Mouse (Mus musculus): ENCODE results near the gene Spaca4. TPM values are rescaled to one million over a fixed set of nuclear protein-coding genes. Genes with fewer than 3 reads are reported as not detected.

Gene Spaca4
- polyA plus RNA-seq, 1 experiment from 2014 or later: not detected

DNA sequence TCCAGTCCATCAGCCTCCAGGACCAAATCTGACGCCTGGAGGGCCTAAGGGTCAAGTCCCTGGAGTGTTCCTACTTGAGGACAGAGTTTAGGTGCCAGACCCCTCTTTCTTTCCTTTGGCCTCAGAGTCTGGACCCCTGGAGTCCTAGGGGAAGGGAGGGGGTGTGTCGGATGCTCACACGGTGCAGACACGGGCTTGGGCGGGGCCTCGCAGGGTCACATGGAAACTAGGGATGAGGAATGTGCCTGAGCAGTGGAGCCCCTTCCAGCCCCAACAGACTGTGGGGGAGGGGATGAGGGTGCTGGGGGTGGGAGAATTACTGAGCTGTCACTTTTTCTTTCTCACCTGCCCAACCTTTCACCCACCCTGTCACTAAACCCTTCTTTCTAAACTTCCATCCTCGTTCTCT lies 19.7 kb downstream of the Spaca4 start:
- peak overlapping the region; percentile 48 for H3K4me3 ChIP-seq (ENCODE audit: low read depth, low read length)
- no peak for ATAC-seq (ENCODE audit: low read depth)
- no peaks in the 10 kb centered on the region for H3K27me3 ChIP-seq (ENCODE audit: control insufficient read depth, insufficient read depth, low read length)
- peaks cover 40% of the 10 kb centered on the region for H3K4me1 ChIP-seq (ENCODE audit: control insufficient read depth, insufficient read depth, low read length)
- no peaks in the 10 kb centered on the region for H3K9me3 ChIP-seq (ENCODE audit: control insufficient read depth, low read length)
- 0% methylated on average over 7 of the region's 7 CpGs for WGBS
- peaks cover 7% of the 10 kb centered on the region for H3K36me3 ChIP-seq (ENCODE audit: control insufficient read depth, insufficient read depth, low read length)
- peak overlapping the region; percentile 32; the same call in 1 of the 2 replicates for H3K9ac ChIP-seq (replicated peaks; ENCODE audit: low read depth, low read length)
- peak overlapping the region; percentile 93 for H3K4me2 ChIP-seq (ENCODE audit: low read depth, low read length)
- H3K27ac ChIP-seq (ENCODE audit: low read depth, low read length): no peak overlapping the region

- Histone ChIP-seq H3K4me1 (ENCODE audit: control insufficient read depth, insufficient read depth, low read length) (peaks cover 40% of the 10 kb centered on the region), H3K27ac (ENCODE audit: low read depth, low read length) (peak overlapping the region; percentile 41; the same call in 1 of the 2 replicates), H3K9me3 (ENCODE audit: control insufficient read depth, low read length) (no peaks in the 10 kb centered on the region), H3K4me2 (ENCODE audit: low read depth, low read length) (peak overlapping the region; percentile 93), H3K4me3 (ENCODE audit: low read depth, low read length) (peak overlapping the region; percentile 48), H3K9ac (replicated peaks; ENCODE audit: low read depth, low read length) (peak overlapping the region; percentile 32; the same call in 1 of the 2 replicates), H3K27me3 (ENCODE audit: control insufficient read depth, insufficient read depth, low read length) (no peaks in the 10 kb centered on the region), H3K36me3 (ENCODE audit: control insufficient read depth, insufficient read depth, low read length) (peaks cover 3% of the 10 kb centered on the region)
- WGBS: under 1% methylated on average over 21 of the region's 21 CpGs
- no peak for ATAC-seq (ENCODE audit: low read depth)
Measured at GRCm38 (mm10) chr7:45705443-45705864, 20.2 kb downstream of the Spaca4 start.

DNA sequence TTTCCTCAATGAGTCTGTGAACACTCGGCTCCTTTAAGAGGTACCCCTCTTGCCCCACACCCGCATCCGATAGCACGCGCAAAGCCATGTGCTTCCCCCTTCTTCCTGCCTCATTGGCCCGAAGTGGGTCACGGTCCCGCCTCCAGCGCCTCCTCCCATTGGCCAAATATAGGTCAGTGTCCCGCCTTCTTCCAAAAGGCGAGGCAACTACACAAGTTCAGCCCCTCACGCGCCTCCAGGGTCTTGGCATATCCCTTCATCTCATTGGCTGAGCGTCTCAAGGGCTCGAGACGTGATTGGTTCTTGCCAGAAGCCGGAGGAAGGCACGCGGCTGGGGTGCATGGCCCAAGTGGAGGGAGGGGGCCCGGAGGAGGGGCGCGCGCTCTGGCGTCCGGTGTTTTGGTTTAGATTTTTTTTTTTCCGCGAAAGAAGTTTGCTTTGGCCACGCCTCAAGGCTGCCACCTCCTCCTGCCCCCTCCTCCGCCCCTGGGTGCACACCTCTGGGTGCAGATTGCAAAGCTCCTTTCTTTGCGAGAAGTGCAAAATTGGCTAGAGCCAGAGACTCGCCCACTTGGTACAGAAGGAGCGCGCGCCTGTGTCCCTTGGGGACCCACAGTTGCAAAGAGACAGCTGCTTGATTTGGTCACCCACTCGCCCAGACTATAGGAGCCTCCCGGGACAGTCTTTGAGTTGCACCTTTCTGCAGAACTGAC lies 20.7 kb downstream of the Spaca4 start, which contains the start of gene Dbp:
Dbp (plus strand) TSS at position 359 of the 713 bp plus-strand sequence.
- H3K27me3 ChIP-seq (ENCODE audit: control insufficient read depth, insufficient read depth, low read length): no peaks in the 10 kb centered on the region
- under 1% methylated on average over 36 of the region's 36 CpGs for WGBS

DNA sequence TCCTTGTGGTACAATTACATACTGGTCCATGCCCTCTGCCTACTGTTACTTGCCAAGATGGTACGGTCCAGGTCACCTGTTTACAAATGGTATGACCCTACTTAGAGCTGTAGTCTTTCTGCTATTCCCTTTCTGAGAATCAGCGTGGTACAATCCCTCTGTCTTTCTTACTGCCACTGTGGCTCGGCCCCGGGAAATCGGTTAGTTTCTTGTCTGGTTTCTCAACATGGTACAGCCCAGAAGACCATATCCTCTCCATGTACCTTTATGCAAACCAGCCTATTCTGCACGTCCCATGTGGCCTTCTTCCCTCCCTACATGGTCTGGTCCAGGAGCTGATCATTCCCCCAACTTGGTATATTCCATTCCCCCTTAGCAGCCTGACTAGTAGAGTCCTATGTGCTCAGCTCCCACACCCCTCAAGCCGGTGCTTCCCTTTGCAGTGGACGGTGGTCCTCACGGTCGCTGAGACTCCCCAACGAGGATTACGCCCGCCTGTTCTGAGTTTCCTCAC lies 21.5 kb downstream of the Spaca4 start:
- H3K9ac ChIP-seq (replicated peaks; ENCODE audit: low read depth, low read length): peak overlapping the region; percentile 47
- ATAC-seq (ENCODE audit: low read depth): peak; percentile 44
- H3K4me3 ChIP-seq (ENCODE audit: low read depth, low read length): peak overlapping the region; percentile 31
- 1% methylated on average over 13 of the region's 13 CpGs for WGBS
- peak overlapping the region; percentile 73 for H3K27ac ChIP-seq (ENCODE audit: low read depth, low read length)
- H3K9me3 ChIP-seq (ENCODE audit: control insufficient read depth, low read length): no peaks in the 10 kb centered on the region
- no peaks in the 10 kb centered on the region for H3K36me3 ChIP-seq (ENCODE audit: control insufficient read depth, insufficient read depth, low read length)
- H3K4me1 ChIP-seq (ENCODE audit: control insufficient read depth, insufficient read depth, low read length): peaks cover 35% of the 10 kb centered on the region
- H3K4me2 ChIP-seq (ENCODE audit: low read depth, low read length): peak overlapping the region; percentile 93
- H3K27me3 ChIP-seq (ENCODE audit: control insufficient read depth, insufficient read depth, low read length): peaks cover 4% of the 10 kb centered on the region; the same call in 1 of the 2 replicates

More for the DNA sequence above, 20.7 kb downstream of the Spaca4 start, which contains the start of gene Dbp:
- Histone ChIP-seq H3K9ac (replicated peaks; ENCODE audit: low read depth, low read length) (peak within 1 kb of the TSS; percentile 47), H3K27ac (ENCODE audit: low read depth, low read length) (peak within 1 kb of the TSS; percentile 73), H3K36me3 (ENCODE audit: control insufficient read depth, insufficient read depth, low read length) (no peaks in the 10 kb centered on the region), H3K9me3 (ENCODE audit: control insufficient read depth, low read length) (no peaks in the 10 kb centered on the region), H3K4me2 (ENCODE audit: low read depth, low read length) (peak within 1 kb of the TSS; percentile 93), H3K4me3 (ENCODE audit: low read depth, low read length) (peak within 1 kb of the TSS; percentile 48), H3K4me1 (ENCODE audit: control insufficient read depth, insufficient read depth, low read length) (peaks cover 43% of the 10 kb centered on the region)
- peak; percentile 84 for ATAC-seq (ENCODE audit: low read depth)

DNA sequence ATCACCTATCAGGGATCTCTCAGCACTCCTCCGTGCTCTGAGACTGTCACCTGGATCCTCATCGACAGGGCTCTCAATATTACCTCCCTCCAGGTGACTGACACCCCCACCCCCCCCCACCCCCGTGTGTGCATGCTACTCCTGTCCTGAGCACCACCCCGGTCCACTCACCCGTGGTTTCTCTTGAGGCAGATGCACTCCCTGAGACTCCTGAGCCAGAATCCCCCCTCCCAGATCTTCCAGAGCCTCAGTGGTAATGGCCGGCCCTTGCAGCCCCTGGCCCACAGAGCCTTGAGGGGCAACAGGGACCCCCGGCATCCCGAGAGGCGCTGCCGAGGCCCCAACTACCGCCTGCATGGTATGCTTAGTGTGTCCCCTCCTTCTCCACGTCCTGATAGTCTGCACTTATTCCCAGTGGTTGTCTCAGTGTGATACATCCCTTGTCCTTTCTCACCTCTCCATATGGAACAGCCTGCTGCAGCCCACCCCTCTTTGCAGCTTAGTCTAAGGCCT lies 22.0 kb downstream of the Spaca4 start:
- peak overlapping the region; percentile 93 for H3K4me2 ChIP-seq (ENCODE audit: low read depth, low read length)
- peaks cover 4% of the 10 kb centered on the region; the same call in 1 of the 2 replicates for H3K27me3 ChIP-seq (ENCODE audit: control insufficient read depth, insufficient read depth, low read length)
- H3K9ac ChIP-seq (replicated peaks; ENCODE audit: low read depth, low read length): peak overlapping the region; percentile 13; the same call in 1 of the 2 replicates
- no peaks in the 10 kb centered on the region for H3K36me3 ChIP-seq (ENCODE audit: control insufficient read depth, insufficient read depth, low read length)
- ATAC-seq (ENCODE audit: low read depth): no peak
- 37% methylated on average over 12 of the region's 12 CpGs for WGBS
- peak overlapping the region; percentile 31 for H3K4me3 ChIP-seq (ENCODE audit: low read depth, low read length)
- H3K4me1 ChIP-seq (ENCODE audit: control insufficient read depth, insufficient read depth, low read length): peaks cover 30% of the 10 kb centered on the region
- H3K9me3 ChIP-seq (ENCODE audit: control insufficient read depth, low read length): no peaks in the 10 kb centered on the region
- H3K27ac ChIP-seq (ENCODE audit: low read depth, low read length): peak overlapping the region; percentile 73

DNA sequence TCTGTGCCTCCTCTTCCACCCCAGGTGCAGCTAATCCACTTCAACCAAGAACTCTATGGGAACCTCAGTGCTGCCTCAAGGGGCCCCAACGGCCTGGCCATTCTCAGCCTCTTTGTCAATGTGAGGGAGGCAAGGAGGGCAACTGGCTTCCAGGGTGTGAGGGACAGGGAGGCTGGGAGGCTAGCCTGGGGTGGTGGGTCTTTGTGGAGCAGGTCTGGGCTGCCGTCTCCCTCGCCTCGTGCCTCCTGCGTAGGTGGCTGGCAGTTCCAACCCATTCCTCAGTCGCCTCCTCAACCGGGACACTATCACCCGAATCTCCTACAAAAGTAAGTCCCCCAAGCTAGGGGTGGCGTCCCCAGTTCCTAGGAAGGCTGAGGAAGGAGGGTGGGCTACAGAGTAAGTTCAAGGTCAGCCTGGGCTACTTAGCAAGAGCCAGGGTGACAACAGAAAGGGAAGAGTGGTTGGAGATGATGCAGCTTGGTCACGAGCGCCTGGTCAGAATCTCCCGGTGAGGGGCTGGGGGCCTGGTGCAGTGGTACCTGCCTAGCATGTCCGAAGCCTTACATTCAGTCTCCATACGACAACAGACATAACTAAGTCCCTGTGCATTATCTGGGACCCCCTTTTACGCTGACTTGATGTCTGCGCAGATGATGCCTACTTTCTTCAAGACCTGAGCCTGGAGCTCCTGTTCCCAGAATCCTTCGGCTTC lies 22.6 kb downstream of the Spaca4 start:
- Histone ChIP-seq H3K27me3 (ENCODE audit: control insufficient read depth, insufficient read depth, low read length) (peaks cover 7% of the 10 kb centered on the region; the same call in 1 of the 2 replicates), H3K4me1 (ENCODE audit: control insufficient read depth, insufficient read depth, low read length) (peaks cover 24% of the 10 kb centered on the region), H3K4me3 (ENCODE audit: low read depth, low read length) (no peak overlapping the region), H3K9me3 (ENCODE audit: control insufficient read depth, low read length) (no peaks in the 10 kb centered on the region), H3K4me2 (ENCODE audit: low read depth, low read length) (peak overlapping the region; percentile 93), H3K27ac (ENCODE audit: low read depth, low read length) (no peak overlapping the region), H3K9ac (replicated peaks; ENCODE audit: low read depth, low read length) (no peak overlapping the region), H3K36me3 (ENCODE audit: control insufficient read depth, insufficient read depth, low read length) (no peaks in the 10 kb centered on the region)
- WGBS: 90% methylated on average over 17 of the region's 17 CpGs
- ATAC-seq (ENCODE audit: low read depth): no peak

DNA sequence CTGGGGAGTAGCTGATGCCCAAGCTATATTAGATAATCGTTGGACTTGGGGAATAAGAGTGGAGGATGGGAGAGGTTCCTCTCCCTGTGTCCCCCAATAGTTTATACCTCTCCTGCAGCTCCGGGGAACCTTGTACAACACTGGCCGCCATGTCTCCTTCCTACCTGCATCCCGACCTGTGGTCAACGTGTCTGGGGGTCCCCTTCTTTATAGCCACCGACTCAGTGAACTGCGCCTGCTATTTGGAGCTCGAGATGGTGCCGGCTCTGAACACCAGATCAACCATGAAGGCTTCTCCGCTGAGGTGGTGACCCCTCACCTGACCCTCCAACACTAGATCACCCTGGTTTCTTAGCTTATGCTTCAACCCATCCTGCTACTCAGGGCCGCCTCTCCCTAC lies 23.3 kb downstream of the Spaca4 start:
- Histone ChIP-seq H3K4me1 (ENCODE audit: control insufficient read depth, insufficient read depth, low read length) (peaks cover 23% of the 10 kb centered on the region), H3K27ac (ENCODE audit: low read depth, low read length) (no peak overlapping the region), H3K36me3 (ENCODE audit: control insufficient read depth, insufficient read depth, low read length) (no peaks in the 10 kb centered on the region), H3K9ac (replicated peaks; ENCODE audit: low read depth, low read length) (no peak overlapping the region), H3K4me3 (ENCODE audit: low read depth, low read length) (no peak overlapping the region), H3K9me3 (ENCODE audit: control insufficient read depth, low read length) (no peaks in the 10 kb centered on the region), H3K4me2 (ENCODE audit: low read depth, low read length) (no peak overlapping the region), H3K27me3 (ENCODE audit: control insufficient read depth, insufficient read depth, low read length) (peaks cover 7% of the 10 kb centered on the region; the same call in 1 of the 2 replicates)
- 96% methylated on average over 11 of the region's 11 CpGs for WGBS
- ATAC-seq (ENCODE audit: low read depth): no peak

DNA sequence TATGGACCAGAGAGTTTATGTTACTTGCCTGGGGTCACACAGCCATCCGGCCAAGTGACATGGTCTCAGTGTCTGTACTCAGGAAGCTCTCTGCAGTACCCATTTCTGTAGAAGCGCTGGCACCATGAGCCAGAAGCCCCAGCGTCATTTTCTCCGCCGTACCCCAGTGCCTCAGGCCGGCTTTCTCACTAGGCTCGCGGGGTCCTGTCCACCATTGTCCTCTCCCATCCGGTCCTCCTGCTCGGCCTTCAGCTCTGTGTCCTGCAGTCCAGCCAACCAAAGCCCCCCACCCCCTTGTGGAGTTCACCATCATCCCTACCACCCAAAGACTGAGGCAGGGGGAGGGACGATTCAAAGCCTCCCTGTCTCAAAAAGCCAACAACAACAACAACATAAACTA lies 24.0 kb downstream of the Spaca4 start:
- 85% methylated on average over 11 of the region's 11 CpGs for WGBS
- ATAC-seq (ENCODE audit: low read depth): no peak
- H3K4me1 ChIP-seq (ENCODE audit: control insufficient read depth, insufficient read depth, low read length): peaks cover 22% of the 10 kb centered on the region
- no peaks in the 10 kb centered on the region for H3K9me3 ChIP-seq (ENCODE audit: control insufficient read depth, low read length)
- peak overlapping the region; percentile 85 for H3K4me2 ChIP-seq (ENCODE audit: low read depth, low read length)
- peak overlapping the region; percentile 22; the same call in 1 of the 2 replicates for H3K4me3 ChIP-seq (ENCODE audit: low read depth, low read length)
- H3K36me3 ChIP-seq (ENCODE audit: control insufficient read depth, insufficient read depth, low read length): no peaks in the 10 kb centered on the region
- H3K27ac ChIP-seq (ENCODE audit: low read depth, low read length): no peak overlapping the region
- H3K9ac ChIP-seq (replicated peaks; ENCODE audit: low read depth, low read length): no peak overlapping the region
- H3K27me3 ChIP-seq (ENCODE audit: control insufficient read depth, insufficient read depth, low read length): peaks cover 7% of the 10 kb centered on the region; the same call in 1 of the 2 replicates
